Mouse (Mus musculus) stomach, embryonic 14.5 days (tissue): Measurements from ENCODE around the gene Uhrf1. TPM values are rescaled to one million over a fixed set of nuclear protein-coding genes. Genes with fewer than 3 reads are reported as not detected.
A peak's percentile ranks its signal among the peaks of the same experiment; 100 is the strongest.
"Not testable (repeated sequence)": the region's sequence is repeated elsewhere in the genome, so short reads cannot be mapped to it uniquely, and the experiment has no call there.

ENCODE experiments used
- ATAC-seq: fragments of 200-750 bp; cut with Nextera tagmentation; 2 replicates; pipeline ENCODE4 v1.8.0; 2017; ENCODE audit warnings: low read depth, moderate TSS enrichment; ENCODE audit not compliant: insufficient number of reproducible peaks, insufficient read depth, low FRiP score
- H3K27ac ChIP-seq: fragments of 300-500 bp; sonication (generic); 2 replicates; pipeline ENCODE4 v1.5.1; 2014; ENCODE audit warnings: mild to moderate bottlenecking, low read length, moderate library complexity, mixed read lengths
- H3K27me3 ChIP-seq: fragments of 300-500 bp; sonication (generic); 2 replicates; pipeline ENCODE4 v1.6.1; 2014; ENCODE audit warnings: low read length, control low read depth, mixed read lengths; ENCODE audit not compliant: control insufficient read depth, insufficient read depth
- H3K36me3 ChIP-seq: fragments of 300-500 bp; sonication (generic); 2 replicates; pipeline ENCODE4 v1.6.1; 2014; ENCODE audit warnings: mild to moderate bottlenecking, control low read depth, low read length, moderate library complexity, mixed read lengths; ENCODE audit not compliant: control insufficient read depth, insufficient read depth
- H3K4me1 ChIP-seq: fragments of 300-500 bp; sonication (generic); 2 replicates; pipeline ENCODE4 v1.6.1; 2014; ENCODE audit warnings: low read length, control low read depth, mixed read lengths; ENCODE audit not compliant: control insufficient read depth, insufficient read depth
- H3K4me2 ChIP-seq: fragments of 300-500 bp; sonication (generic); replicated peaks from 2 replicates; pipeline ENCODE4 v1.6.1; 2014; ENCODE audit warnings: low read depth, low read length, control low read depth
- H3K4me3 ChIP-seq: fragments of 300-500 bp; sonication (generic); 2 replicates; pipeline ENCODE4 v1.5.1; 2014; ENCODE audit warnings: low read depth, low read length, control low read depth
- H3K9ac ChIP-seq: fragments of 300-500 bp; sonication (generic); replicated peaks from 2 replicates; pipeline ENCODE4 v1.6.1; 2014; ENCODE audit warnings: low read depth, mild to moderate bottlenecking, control low read depth, low read length, moderate library complexity, mixed read lengths
- H3K9me3 ChIP-seq: fragments of 300-500 bp; sonication (generic); 2 replicates; pipeline ENCODE4 v1.6.1; 2016; ENCODE audit warnings: low read depth, low read length, control low read depth; ENCODE audit not compliant: control insufficient read depth
- WGBS: fragments of 180-500 bp; shearing (Covaris S2); extraction: QIAGEN DNeasy Blood & Tissue Kit; methylation state at CpG from one replicate; pipeline ENCODE4 v1.1.7; 2014; 5-methylcytosine and 5-hydroxymethylcytosine counted together
- polyA plus RNA-seq: library from polyadenylated mRNA; unstranded; fragments of >200 nt; fragmentation: Nextera tagmentation; extraction: Ambion mirVana; gene quantifications from 2 replicates; pipeline ENCODE4 v1.2.1, GENCODE M21; 2014

The Uhrf1 gene
- polyA plus RNA-seq = 77.6 and 85.2 TPM in 2 replicates

GRCm38 (mm10) chr17:56303160-56303846 lies at the start of gene Uhrf1:
Uhrf1 (plus strand) TSS chr17:56303321.
- no peaks in the 10 kb centered on the region for H3K9me3 ChIP-seq
- peak within 1 kb of the TSS; percentile 98 for H3K4me2 ChIP-seq
- H3K27me3 ChIP-seq = no peaks in the 10 kb centered on the region
- peaks cover 6% of the 10 kb centered on the region for H3K36me3 ChIP-seq
- peak; percentile 88 for ATAC-seq
- WGBS = under 1% methylated on average over 43 of the region's 43 CpGs
- peak within 1 kb of the TSS; percentile 89 for H3K27ac ChIP-seq
- H3K4me1 ChIP-seq = peaks cover 34% of the 10 kb centered on the region
- peak within 1 kb of the TSS; percentile 78 for H3K9ac ChIP-seq
- peak within 1 kb of the TSS; percentile 76 for H3K4me3 ChIP-seq

- H3K9ac ChIP-seq = no peak overlapping the region
- no peak overlapping the region for H3K4me2 ChIP-seq
- H3K4me3 ChIP-seq = no peak overlapping the region
- WGBS = 78% methylated on average over 4 of the region's 4 CpGs
- H3K27ac ChIP-seq = no peak overlapping the region
- H3K27me3 ChIP-seq = no peaks in the 10 kb centered on the region
- ATAC-seq = no peak
- peaks cover 14% of the 10 kb centered on the region for H3K36me3 ChIP-seq
- peaks cover 14% of the 10 kb centered on the region; the same call in 1 of the 2 replicates for H3K4me1 ChIP-seq
- no peaks in the 10 kb centered on the region for H3K9me3 ChIP-seq
Measured at GRCm38 (mm10) chr17:56254695-56255094, 48.4 kb upstream of the Uhrf1 start.

- peak overlapping the region; percentile 53 for H3K27ac ChIP-seq
- peaks cover 22% of the 10 kb centered on the region for H3K36me3 ChIP-seq
- H3K9me3 ChIP-seq = no peaks in the 10 kb centered on the region
- H3K4me2 ChIP-seq = peak overlapping the region; percentile 23
- WGBS = 17% methylated on average over 9 of the region's 9 CpGs
- ATAC-seq = no peak; the same call in 1 of the 2 replicates
- H3K27me3 ChIP-seq = no peaks in the 10 kb centered on the region
- H3K4me1 ChIP-seq = peaks cover 15% of the 10 kb centered on the region; the same call in 1 of the 2 replicates
- H3K9ac ChIP-seq = no peak overlapping the region
- no peak overlapping the region; the same call in 1 of the 2 replicates for H3K4me3 ChIP-seq
Measured at GRCm38 (mm10) chr17:56255429-56255828, 47.7 kb upstream of the Uhrf1 start.

- Histone ChIP-seq H3K9ac (0 out of 2 replicates have a peak overlapping the region, but pooled peaks have one; percentile 34), H3K4me3 (peak overlapping the region; percentile 65), H3K27ac (peak overlapping the region; percentile 88), H3K27me3 (no peaks in the 10 kb centered on the region), H3K4me2 (peak overlapping the region; percentile 88), H3K4me1 (peaks cover 15% of the 10 kb centered on the region; the same call in 1 of the 2 replicates), H3K9me3 (no peaks in the 10 kb centered on the region), H3K36me3 (peaks cover 25% of the 10 kb centered on the region)
- under 1% methylated on average over 32 of the region's 32 CpGs for WGBS
- ATAC-seq = peak; percentile 92
Measured at GRCm38 (mm10) chr17:56255863-56256238, 47.3 kb upstream of the Uhrf1 start.

- ATAC-seq = peak; percentile 91
- Histone ChIP-seq H3K9ac (peak within 1 kb of the TSS; percentile 48), H3K27me3 (no peaks in the 10 kb centered on the region), H3K27ac (peak within 1 kb of the TSS; percentile 88), H3K4me3 (peak within 1 kb of the TSS; percentile 65), H3K36me3 (peaks cover 30% of the 10 kb centered on the region), H3K9me3 (no peaks in the 10 kb centered on the region), H3K4me2 (peak within 1 kb of the TSS; percentile 88), H3K4me1 (peaks cover 15% of the 10 kb centered on the region; the same call in 1 of the 2 replicates)
- 0% methylated on average over 28 of the region's 28 CpGs for WGBS
Measured at GRCm38 (mm10) chr17:56256239-56256881, 46.8 kb upstream of the Uhrf1 start, which contains the start of gene Fem1a. Fem1a (plus strand) TSS chr17:56256810.

GRCm38 (mm10) chr17:56257181-56257894 lies 45.8 kb upstream of the Uhrf1 start:
- H3K36me3 ChIP-seq = peaks cover 30% of the 10 kb centered on the region
- H3K4me3 ChIP-seq = peak overlapping the region; percentile 65
- peak overlapping the region; percentile 48; the same call in 1 of the 2 replicates for H3K9ac ChIP-seq
- WGBS = 9% methylated on average over 52 of the region's 58 CpGs
- no peaks in the 10 kb centered on the region for H3K9me3 ChIP-seq
- no peaks in the 10 kb centered on the region for H3K27me3 ChIP-seq
- H3K4me1 ChIP-seq = peaks cover 15% of the 10 kb centered on the region; the same call in 1 of the 2 replicates
- H3K27ac ChIP-seq = no peak overlapping the region; the same call in 1 of the 2 replicates
- ATAC-seq = no peak
- H3K4me2 ChIP-seq = peak overlapping the region; percentile 88

- H3K27ac ChIP-seq, H3K9me3 ChIP-seq, H3K9ac ChIP-seq, H3K27me3 ChIP-seq, ATAC-seq, H3K4me2 ChIP-seq, H3K4me3 ChIP-seq: not testable (repeated sequence)
- peaks cover 36% of the 10 kb centered on the region for H3K36me3 ChIP-seq
- H3K4me1 ChIP-seq = peaks cover 15% of the 10 kb centered on the region; the same call in 1 of the 2 replicates
- 92% methylated on average over 19 of the region's 19 CpGs for WGBS
Measured at GRCm38 (mm10) chr17:56258269-56258668, 44.9 kb upstream of the Uhrf1 start.

- peaks cover 36% of the 10 kb centered on the region for H3K36me3 ChIP-seq
- not testable (repeated sequence) for ATAC-seq, H3K9me3 ChIP-seq, H3K4me2 ChIP-seq, H3K27me3 ChIP-seq, H3K4me3 ChIP-seq, H3K9ac ChIP-seq, H3K27ac ChIP-seq
- peaks cover 15% of the 10 kb centered on the region; the same call in 1 of the 2 replicates for H3K4me1 ChIP-seq
- WGBS = 62% methylated on average over 2 of the region's 2 CpGs
Measured at GRCm38 (mm10) chr17:56258812-56259211, 44.3 kb upstream of the Uhrf1 start.
